Mouse (Mus musculus) neural tube, embryonic 11.5 days (tissue): ENCODE measurements around the gene Sqor. TPM values are rescaled to one million over a fixed set of nuclear protein-coding genes. Genes with fewer than 3 reads are reported as not detected.

Experiments used
- ATAC-seq: fragments of 200-750 bp; cut with Nextera tagmentation; 2 replicates; pipeline ENCODE4 v1.8.0; 2017; ENCODE audit warnings: moderate number of reproducible peaks, mild to moderate bottlenecking, moderate TSS enrichment, moderate library complexity; ENCODE audit not compliant: insufficient read depth, low FRiP score, low TSS enrichment
- DNase-seq: peaks from one replicate; pipeline ENCODE4 v3.0.0-alpha.2; 2015; ENCODE audit warnings: low spot score
- H3K27ac ChIP-seq: fragments of 300-500 bp; sonication (generic); 2 replicates; pipeline ENCODE4 v1.5.1; 2014; ENCODE audit warnings: low read depth, mild to moderate bottlenecking, low read length
- H3K27me3 ChIP-seq: fragments of 300-500 bp; sonication (generic); 2 replicates; pipeline ENCODE4 v1.6.1; 2014; ENCODE audit warnings: mild to moderate bottlenecking, low read length, mixed read lengths; ENCODE audit not compliant: control insufficient read depth, insufficient read depth
- H3K36me3 ChIP-seq: fragments of 300-500 bp; sonication (generic); 2 replicates; pipeline ENCODE4 v1.6.1; 2014; ENCODE audit warnings: mild to moderate bottlenecking, low read length, moderate library complexity, mixed read lengths; ENCODE audit not compliant: control insufficient read depth, insufficient read depth
- H3K4me1 ChIP-seq: fragments of 300-500 bp; sonication (generic); 2 replicates; pipeline ENCODE4 v1.6.1; 2014; ENCODE audit warnings: low read length, mixed read lengths; ENCODE audit not compliant: control insufficient read depth, insufficient read depth
- H3K4me2 ChIP-seq: fragments of 300-500 bp; sonication (generic); 2 replicates; pipeline ENCODE4 v1.6.1; 2014; ENCODE audit warnings: low read depth, mild to moderate bottlenecking, moderate library complexity
- H3K4me3 ChIP-seq: fragments of 300-500 bp; sonication (generic); 2 replicates; pipeline ENCODE4 v1.5.1; 2014; ENCODE audit warnings: low read depth, low read length
- H3K9ac ChIP-seq: fragments of 300-500 bp; sonication (generic); 2 replicates; pipeline ENCODE4 v1.6.1; 2014; ENCODE audit warnings: mild to moderate bottlenecking, low read length
- H3K9me3 ChIP-seq: fragments of 300-500 bp; sonication (generic); 2 replicates; pipeline ENCODE4 v1.6.1; 2016; ENCODE audit warnings: low read length; ENCODE audit not compliant: control insufficient read depth
- WGBS: fragments of 180-500 bp; shearing (Covaris S2); extraction: QIAGEN DNeasy Blood & Tissue Kit; methylation state at CpG from one replicate; pipeline ENCODE4 v1.1.7; 2014; 5-methylcytosine and 5-hydroxymethylcytosine counted together
- polyA plus RNA-seq: library from polyadenylated mRNA; unstranded; fragments of >200 nt; fragmentation: Nextera tagmentation; extraction: Ambion mirVana; gene quantifications from 2 replicates; pipeline ENCODE4 v1.2.1, GENCODE M21; 2014

The Sqor gene
- polyA plus RNA-seq, 1 experiment from 2014 or later, result 3.1 TPM

- Histone ChIP-seq H3K9ac (no peak overlapping the region), H3K4me3 (no peak overlapping the region), H3K9me3 (no peaks in the 10 kb centered on the region), H3K27ac (no peak overlapping the region), H3K36me3 (no peaks in the 10 kb centered on the region), H3K4me2 (no peak overlapping the region), H3K4me1 (no peaks in the 10 kb centered on the region), H3K27me3 (no peaks in the 10 kb centered on the region)
- ATAC-seq (no peak), DNase-seq (no peak)
- WGBS, result 89% methylated on average over 9 of the region's 9 CpGs
Observed at GRCm38 (mm10) chr2:122746461-122746860, 18.6 kb upstream of the Sqor start.

GRCm38 (mm10) chr2:122753739-122754343 lies 11.2 kb upstream of the Sqor start:
- H3K4me3 ChIP-seq, result no peak overlapping the region
- no peaks in the 10 kb centered on the region for H3K4me1 ChIP-seq
- no peaks in the 10 kb centered on the region for H3K36me3 ChIP-seq
- no peak overlapping the region for H3K9ac ChIP-seq
- no peak overlapping the region for H3K27ac ChIP-seq
- peak; percentile 38; the same call in 1 of the 2 replicates for ATAC-seq
- DNase-seq, result peak; percentile 78
- H3K4me2 ChIP-seq, result no peak overlapping the region
- 19% methylated on average over 7 of the region's 7 CpGs for WGBS
- no peaks in the 10 kb centered on the region for H3K9me3 ChIP-seq
- no peaks in the 10 kb centered on the region for H3K27me3 ChIP-seq

GRCm38 (mm10) chr2:122759791-122760190 lies 5.2 kb upstream of the Sqor start:
- Histone ChIP-seq H3K9ac (no peak overlapping the region), H3K27me3 (peaks cover under 1% of the 10 kb centered on the region; the same call in 1 of the 2 replicates), H3K36me3 (no peaks in the 10 kb centered on the region), H3K27ac (no peak overlapping the region), H3K4me3 (no peak overlapping the region), H3K4me1 (no peaks in the 10 kb centered on the region), H3K9me3 (no peaks in the 10 kb centered on the region), H3K4me2 (no peak overlapping the region)
- ATAC-seq (no peak), DNase-seq (no peak)
- 96% methylated on average over 1 of the region's 1 CpGs for WGBS

- Histone ChIP-seq H3K9me3 (no peaks in the 10 kb centered on the region), H3K9ac (no peak overlapping the region), H3K36me3 (no peaks in the 10 kb centered on the region), H3K4me1 (no peaks in the 10 kb centered on the region), H3K4me3 (no peak overlapping the region), H3K27ac (no peak overlapping the region), H3K4me2 (no peak overlapping the region), H3K27me3 (peaks cover 9% of the 10 kb centered on the region)
- ATAC-seq (no peak), DNase-seq (no peak)
- WGBS, result 66% methylated on average over 3 of the region's 3 CpGs
Observed at GRCm38 (mm10) chr2:122762991-122763390, 2.0 kb upstream of the Sqor start.

GRCm38 (mm10) chr2:122764526-122764925 lies 511 bp upstream of the Sqor start:
- DNase-seq (no peak), ATAC-seq (no peak)
- H3K36me3 ChIP-seq, result no peaks in the 10 kb centered on the region
- H3K4me1 ChIP-seq, result no peaks in the 10 kb centered on the region
- H3K9ac ChIP-seq, result no peak overlapping the region
- H3K4me3 ChIP-seq, result no peak overlapping the region; the same call in 1 of the 2 replicates
- H3K9me3 ChIP-seq, result no peaks in the 10 kb centered on the region
- H3K27me3 ChIP-seq, result peaks cover 9% of the 10 kb centered on the region
- no peak overlapping the region for H3K27ac ChIP-seq
- WGBS, result 49% methylated on average over 6 of the region's 6 CpGs
- H3K4me2 ChIP-seq, result no peak overlapping the region

GRCm38 (mm10) chr2:122765794-122766145 lies 733 bp downstream of the Sqor start:
- Histone ChIP-seq H3K27ac (no peak overlapping the region), H3K4me1 (no peaks in the 10 kb centered on the region), H3K4me3 (peak overlapping the region; percentile 39; the same call in 1 of the 2 replicates), H3K27me3 (peaks cover 9% of the 10 kb centered on the region), H3K9ac (no peak overlapping the region), H3K4me2 (peak overlapping the region; percentile 67), H3K36me3 (no peaks in the 10 kb centered on the region), H3K9me3 (no peaks in the 10 kb centered on the region)
- 26% methylated on average over 3 of the region's 3 CpGs for WGBS
- no peak for ATAC-seq
- no peak for DNase-seq

- Histone ChIP-seq H3K9ac (no peak overlapping the region), H3K27me3 (no peaks in the 10 kb centered on the region), H3K36me3 (no peaks in the 10 kb centered on the region), H3K27ac (no peak overlapping the region), H3K4me2 (no peak overlapping the region), H3K4me1 (no peaks in the 10 kb centered on the region), H3K9me3 (no peaks in the 10 kb centered on the region), H3K4me3 (no peak overlapping the region)
- DNase-seq, result no peak
- no peak for ATAC-seq
- WGBS, result 81% methylated on average over 2 of the region's 2 CpGs
Observed at GRCm38 (mm10) chr2:122771002-122771401, 6.0 kb downstream of the Sqor start.

- H3K36me3 ChIP-seq, result no peaks in the 10 kb centered on the region
- no peak for ATAC-seq
- 86% methylated on average over 1 of the region's 1 CpGs for WGBS
- H3K4me3 ChIP-seq, result no peak overlapping the region
- no peak overlapping the region for H3K4me2 ChIP-seq
- H3K9me3 ChIP-seq, result no peaks in the 10 kb centered on the region
- no peaks in the 10 kb centered on the region for H3K27me3 ChIP-seq
- H3K27ac ChIP-seq, result no peak overlapping the region
- no peaks in the 10 kb centered on the region for H3K4me1 ChIP-seq
- no peak for DNase-seq
- H3K9ac ChIP-seq, result no peak overlapping the region
Observed at GRCm38 (mm10) chr2:122772899-122773298, 7.9 kb downstream of the Sqor start.

GRCm38 (mm10) chr2:122775491-122775890 lies 10.5 kb downstream of the Sqor start:
- Histone ChIP-seq H3K4me1 (no peaks in the 10 kb centered on the region), H3K4me3 (no peak overlapping the region), H3K27ac (no peak overlapping the region), H3K36me3 (no peaks in the 10 kb centered on the region), H3K9me3 (no peaks in the 10 kb centered on the region), H3K4me2 (no peak overlapping the region), H3K27me3 (no peaks in the 10 kb centered on the region), H3K9ac (no peak overlapping the region)
- DNase-seq (no peak), ATAC-seq (no peak)
- WGBS, result 78% methylated on average over 1 of the region's 1 CpGs
